Mouse (Mus musculus): Measurements from ENCODE around the gene Dcaf7.
"Not testable (repeated sequence)": the region's sequence is repeated elsewhere in the genome, so short reads cannot be mapped to it uniquely, and the experiment has no call there.

The Dcaf7 gene

DNA sequence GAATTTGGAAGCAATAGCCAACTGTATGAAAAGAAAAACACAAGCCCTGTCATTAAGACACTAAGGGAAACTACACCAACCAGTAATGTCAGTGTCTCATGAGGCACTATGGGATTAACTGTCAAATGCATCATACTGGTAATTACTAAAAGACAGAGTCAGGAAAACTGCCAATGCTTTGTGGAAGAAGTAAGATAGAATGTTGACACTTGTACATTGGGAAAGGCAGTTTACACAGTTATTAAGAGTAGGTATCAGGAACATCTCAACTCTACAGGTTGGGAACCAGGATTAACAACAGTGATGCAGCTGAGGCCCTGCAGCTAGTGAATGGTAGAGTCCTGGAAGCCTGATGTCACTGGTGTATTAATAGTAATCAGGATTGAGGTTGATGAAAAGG lies 7.7 kb downstream of the Dcaf7 start:
- in situ Hi-C loops (cut with MboI, MseI), result no loop called here

DNA sequence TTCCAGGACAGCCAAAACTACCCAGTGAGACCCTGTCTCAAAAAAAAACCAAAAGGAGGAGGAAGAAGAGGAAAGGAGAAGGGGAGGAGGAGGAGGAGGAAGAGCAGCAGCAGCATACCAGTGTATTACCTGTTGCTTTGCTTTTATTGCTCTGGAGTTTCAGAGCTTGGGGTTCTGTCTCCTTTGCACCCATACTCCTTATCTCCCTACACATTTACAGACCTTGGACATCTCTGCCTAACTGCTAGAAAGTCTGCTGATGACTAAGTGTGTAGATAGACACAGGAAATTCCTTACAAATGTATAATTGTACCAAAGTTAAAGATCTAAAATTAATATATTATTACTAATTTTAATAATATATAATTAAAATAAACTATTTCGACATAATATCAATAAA lies 8.6 kb downstream of the Dcaf7 start:
- in situ Hi-C loops (cut with MboI, MseI), result no loop called here

DNA sequence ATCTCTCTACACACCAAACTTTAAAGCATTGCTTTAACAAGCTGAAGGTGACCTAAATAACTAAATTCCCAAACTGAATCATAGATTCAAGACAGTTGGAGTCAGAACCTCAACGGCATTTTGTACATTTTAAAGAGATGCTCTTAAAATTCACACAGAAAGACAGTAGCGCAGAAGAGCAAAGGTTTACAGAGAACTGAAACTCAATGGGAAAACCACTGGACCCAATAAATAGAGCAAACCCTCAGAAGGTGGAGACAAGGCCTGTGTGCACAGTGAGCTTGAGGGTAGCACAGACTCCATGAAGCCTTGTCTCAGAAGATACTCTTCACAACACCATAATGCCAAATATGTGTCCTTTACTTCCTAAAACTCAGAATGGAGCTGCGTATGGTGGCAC lies 9.1 kb downstream of the Dcaf7 start:
- in situ Hi-C loops (cut with MboI, MseI), result no loop called here

DNA sequence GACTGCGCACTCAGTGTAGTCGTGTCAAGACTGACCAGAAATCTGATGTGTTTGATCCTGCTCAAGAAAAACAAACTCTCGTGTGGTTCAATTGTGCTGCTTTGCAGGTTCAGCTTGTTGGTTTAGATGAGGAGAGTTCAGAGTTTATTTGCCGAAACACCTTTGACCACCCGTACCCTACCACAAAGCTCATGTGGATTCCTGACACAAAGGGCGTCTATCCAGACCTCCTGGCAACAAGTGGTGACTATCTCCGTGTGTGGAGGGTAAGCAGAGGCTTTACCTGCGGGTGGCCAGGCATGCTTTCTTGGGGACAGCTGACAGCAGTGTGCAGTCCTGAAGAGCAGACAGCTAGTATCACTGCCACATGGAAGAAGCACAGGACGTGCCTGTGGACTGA lies 9.9 kb downstream of the Dcaf7 start:
- in situ Hi-C loops (cut with MboI, MseI), result no loop called here

DNA sequence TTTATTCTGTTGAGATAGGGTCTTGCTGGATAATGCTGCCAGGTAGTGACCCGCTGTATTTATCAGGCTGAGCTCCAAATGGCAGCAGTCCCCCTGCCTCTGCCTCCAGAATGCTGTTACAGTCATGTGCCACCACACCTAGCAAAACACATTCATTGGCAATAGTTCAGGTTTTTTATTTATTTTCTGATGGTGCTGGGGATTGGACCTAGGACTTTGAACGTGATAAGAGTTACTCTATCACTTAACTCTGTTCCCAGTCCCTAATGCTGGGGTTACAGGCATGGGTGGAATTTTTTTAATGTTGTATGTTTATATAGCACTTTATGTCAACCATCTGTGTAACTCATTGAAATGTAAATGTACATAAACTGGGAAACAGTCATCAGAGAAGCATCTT lies 17.2 kb downstream of the Dcaf7 start:
- in situ Hi-C loops (cut with MboI, MseI), result loop anchor here in 1 of 2 experiments (5.0 kb wide), 1 partner anchor 98 kb away; no protein-coding TSS in a partner anchor

DNA sequence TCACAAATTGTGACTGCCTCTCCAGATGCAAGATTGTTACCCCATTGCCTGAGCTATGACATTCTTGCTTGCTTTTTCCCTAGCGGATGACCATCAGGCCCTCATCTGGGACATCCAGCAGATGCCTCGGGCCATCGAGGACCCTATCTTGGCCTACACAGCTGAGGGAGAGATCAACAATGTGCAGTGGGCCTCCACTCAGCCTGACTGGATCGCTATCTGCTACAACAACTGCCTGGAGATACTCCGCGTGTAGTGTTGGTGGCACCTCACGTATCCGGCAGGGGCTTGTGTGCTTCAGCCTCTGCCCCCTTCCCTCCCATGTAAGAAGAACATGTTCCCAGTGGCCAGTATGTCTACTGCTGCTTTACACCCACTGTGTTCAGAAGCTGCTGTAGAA lies 17.9 kb downstream of the Dcaf7 start:
- in situ Hi-C loops (cut with MboI, MseI), result loop anchor here in 1 of 2 experiments (5.0 kb wide), 1 partner anchor 98 kb away; no protein-coding TSS in a partner anchor

DNA sequence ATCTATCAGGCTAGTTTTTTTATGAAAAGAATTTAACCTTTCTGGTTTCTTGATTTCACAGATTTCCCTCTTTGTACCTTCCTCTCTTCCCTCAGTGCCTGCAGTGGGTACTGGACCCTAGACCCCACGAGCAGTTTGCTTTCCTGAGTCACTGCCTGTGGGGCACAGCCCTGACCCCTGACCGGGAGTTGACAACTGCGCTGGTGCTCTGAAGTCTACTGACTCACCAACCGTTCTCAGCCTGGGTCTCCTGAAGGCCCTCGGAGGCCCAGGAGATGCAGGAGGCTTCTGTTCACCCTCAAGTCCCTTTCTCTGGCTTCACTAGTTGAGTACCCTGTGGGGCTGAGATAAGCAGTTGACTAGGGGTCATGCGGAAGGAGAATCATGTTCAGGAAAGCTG lies 18.7 kb downstream of the Dcaf7 start:
- in situ Hi-C loops (cut with MboI, MseI), result no loop called here

DNA sequence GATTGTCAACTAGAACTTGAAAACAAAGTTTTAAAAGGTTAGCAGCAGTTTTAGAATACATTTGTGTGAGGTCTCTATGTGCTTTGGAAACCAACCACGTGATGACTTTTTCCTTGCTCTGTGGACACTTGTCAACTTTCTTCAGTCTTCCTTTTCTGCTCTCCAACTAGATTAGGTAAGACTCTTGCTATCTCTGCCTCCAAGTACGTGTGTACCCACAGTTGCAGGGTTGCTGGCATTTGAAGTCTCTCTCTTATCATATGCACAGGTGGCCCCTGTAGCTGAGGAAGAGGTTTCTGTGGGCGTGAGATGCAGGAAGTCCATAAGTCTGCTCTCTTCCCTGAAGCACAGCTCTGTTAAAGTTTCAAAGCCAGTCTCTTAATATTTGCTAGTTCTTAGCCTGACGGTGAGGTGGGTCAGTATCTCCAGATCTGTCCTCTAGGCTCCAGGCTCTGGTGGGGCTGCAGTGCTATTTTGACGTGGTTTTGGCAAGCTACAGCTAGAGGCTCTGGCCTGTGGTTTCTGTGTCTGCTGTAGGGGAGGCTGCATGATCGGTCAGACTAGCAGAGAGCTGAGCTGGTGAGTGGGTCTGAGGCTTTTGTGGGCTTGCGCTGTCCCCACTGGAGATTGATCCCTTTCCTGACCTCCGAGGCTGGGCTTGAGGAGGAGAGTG lies 20.3 kb downstream of the Dcaf7 start:
- in situ Hi-C loops (cut with MboI, MseI), result no loop called here

DNA sequence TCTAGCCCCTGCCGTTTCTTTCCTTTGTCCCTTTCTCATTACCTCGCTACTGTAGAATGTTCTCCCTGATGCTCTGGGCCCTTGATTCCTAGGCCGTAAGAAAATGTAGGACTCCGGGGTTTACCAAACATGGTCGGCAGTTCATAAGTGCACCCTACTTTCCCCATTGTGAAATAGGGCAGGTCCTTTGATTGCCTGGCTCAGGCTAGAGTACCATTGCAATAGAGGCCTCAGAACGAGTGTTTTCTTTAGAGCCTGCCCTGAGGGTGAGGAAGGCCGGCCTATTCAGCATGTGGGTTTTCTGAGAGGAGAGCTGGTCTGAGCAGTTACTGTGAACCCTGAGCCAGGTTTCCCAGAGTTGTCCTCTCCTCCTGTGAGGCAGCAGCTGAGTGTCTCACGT lies 21.3 kb downstream of the Dcaf7 start:
- in situ Hi-C loops (cut with MboI, MseI), result no loop called here

DNA sequence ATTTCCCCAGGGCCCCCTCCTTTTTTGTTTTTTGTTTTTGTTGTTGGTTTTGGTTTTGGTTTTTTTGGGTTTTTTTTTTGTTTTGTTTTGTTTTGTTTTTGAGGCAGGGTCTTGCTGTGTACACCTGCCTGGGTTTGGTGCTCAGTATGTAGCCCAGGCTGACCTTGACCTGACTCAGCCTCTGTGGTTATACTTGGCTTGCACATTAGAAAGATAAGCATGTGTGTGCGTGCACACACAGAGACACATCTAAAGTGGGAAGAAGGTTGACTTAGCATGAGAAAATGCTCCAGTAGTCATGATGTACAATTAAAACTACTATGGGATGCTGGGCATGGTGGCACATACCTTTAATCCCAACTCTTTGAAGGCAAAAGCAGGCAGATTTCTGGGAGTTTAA lies 23.9 kb downstream of the Dcaf7 start:
- in situ Hi-C loops (cut with MboI, MseI), result no loop called here

DNA sequence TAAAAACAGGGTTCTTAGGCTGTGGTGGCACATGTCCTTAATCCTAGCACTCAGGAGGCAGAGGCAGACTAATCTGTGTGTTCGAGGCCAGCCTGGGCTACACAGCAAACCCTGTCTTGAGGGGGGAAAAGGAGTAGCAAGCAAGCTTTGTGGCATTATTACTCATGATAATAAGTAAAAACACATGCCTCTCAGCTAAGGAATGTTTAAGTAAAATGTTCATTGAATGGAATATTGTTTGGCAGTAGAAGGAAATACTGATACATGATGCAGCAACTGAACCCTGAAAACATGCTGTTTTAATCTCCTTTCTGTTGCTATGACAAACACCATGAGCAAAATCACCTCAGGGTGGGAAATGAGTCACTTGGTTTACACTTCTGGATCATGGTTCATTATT lies 24.6 kb downstream of the Dcaf7 start:
- in situ Hi-C loops (cut with MboI, MseI), result no loop called here

DNA sequence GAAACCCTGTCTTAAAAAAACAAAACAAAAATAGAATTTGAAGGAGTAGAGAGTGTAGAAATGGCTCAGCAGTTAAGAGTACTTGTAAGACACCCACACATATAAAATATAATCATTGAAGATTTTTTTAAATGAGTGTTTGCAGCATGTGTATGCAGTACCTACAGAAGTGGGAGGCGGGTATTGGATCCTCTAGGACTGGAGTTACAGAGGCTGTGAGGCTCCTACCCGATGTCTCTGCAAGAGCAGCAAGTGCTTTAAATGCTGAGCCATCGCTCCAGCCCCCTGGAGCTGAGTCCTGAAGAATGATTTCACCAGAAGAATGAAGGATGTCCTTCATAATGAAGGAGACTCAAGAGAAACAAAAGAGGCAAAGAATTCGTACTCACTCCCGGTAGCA lies 27.1 kb downstream of the Dcaf7 start:
- in situ Hi-C loops (cut with MboI, MseI), result no loop called here

DNA sequence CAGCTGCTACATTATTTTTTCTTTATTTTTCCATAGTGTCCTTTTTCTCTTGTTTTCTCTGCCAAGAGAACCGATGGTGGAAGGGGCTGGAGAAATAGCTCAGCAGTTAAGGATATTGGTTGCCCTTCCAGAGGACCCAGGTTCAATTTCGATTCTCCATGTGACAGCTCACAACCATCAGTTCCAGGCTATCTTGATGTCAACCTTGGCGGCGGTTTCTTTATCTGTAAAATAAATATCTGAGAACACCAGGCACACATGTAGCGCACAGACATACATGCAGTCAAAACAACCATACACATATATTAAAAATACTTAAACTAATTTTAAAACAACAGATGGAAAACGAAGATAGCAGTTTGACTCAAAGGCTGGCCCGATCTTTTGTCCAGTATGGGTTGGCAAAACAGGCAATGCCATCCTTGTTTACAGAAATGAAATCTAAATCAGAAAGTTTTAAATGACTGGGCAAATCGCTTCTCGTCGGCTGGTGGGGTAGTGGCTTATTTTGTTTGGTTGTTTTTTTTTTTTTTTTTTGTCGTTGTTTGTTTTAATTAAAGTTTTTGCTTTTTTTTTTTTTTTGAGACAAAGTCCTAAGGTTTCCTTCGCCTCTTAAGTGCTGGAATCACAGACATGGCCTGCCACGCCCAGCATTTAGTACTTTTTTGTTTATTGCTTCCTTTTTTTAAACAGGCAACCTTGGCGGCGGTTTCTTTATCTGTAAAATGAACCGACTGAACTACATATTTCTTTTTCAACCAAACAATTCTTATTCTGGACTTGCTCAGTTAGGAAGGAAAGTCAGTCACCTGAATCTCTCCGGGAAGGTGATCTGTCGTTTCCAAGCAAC lies 28.6 kb downstream of the Dcaf7 start:
- in situ Hi-C loops (cut with MboI, MseI), result no loop called here

DNA sequence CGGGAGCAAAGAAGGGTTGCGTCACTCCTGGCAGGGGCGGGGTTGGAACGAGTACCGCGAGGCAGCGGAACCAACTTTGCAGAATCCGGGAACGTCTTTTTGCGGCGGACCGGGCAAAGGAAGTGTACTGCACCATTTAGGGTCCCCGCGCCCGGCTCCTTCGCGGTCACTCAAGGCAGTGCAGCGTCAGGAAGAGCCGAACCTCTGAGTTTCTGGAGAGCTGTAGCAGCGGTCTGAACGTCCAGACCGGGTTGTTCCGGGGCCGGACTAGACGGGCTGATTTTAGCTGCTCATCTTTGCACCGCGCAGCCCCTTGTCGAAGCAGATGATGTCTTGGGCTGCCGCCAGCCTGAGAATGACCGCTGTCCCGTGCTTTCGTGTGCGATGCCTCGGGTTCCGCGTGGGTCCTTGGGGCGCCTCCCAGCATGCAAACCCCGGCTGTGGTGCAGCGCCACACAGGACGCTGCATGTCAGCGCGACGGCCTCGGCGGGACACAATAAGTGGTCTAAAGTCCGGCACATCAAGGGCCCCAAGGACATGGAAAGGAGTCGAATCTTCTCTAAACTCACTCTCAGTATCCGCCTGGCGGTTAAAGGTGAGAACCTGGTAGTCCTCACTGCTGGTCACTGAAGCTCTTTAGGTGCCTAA lies 29.4 kb downstream of the Dcaf7 start, which contains the start of gene Taco1:
TSS of gene Taco1 (plus strand) at position 139 of the 649 bp plus-strand sequence.
- in situ Hi-C loops (cut with MboI, MseI), result no loop called here

DNA sequence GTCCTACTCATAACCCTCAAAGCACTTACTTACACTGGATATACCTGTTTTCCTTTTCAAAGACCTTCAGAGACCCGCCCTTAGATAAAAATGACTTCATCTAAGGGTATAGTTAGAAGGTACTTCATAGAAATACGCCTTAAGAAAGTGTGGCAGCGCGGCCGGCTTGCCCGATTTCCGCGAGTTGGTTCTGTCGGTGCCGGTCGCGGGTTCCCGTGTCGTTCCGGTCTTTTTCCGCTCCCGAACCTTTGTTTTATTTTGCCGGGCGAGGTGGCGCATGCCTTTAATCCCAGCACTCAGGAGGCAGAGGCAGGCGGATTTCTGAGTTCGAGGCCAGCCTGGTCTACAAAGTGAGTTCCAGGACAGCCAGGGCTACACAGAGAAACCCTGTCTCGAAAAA lies 29.9 kb downstream of the Dcaf7 start:
- in situ Hi-C loops (cut with MboI, MseI), result not testable (repeated sequence)

DNA sequence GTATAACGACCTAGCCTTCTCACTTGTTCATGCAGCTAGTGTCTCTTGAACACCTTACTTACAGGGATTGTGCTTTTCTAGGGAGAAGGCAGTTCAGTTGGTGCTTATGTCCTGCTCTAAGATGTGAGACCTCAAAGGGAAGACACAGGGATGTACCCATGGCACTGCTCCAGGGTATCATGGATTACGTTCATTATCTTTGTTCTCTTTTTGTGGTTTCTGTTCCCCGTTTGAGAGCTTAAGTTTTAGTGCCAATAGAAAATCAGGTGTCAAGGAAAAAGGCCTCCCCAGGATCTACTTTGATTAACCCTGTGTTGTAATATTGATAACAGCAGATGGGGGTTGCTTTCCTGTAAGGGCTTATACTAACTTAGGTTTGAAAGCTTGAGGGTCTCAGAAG lies 37.1 kb downstream of the Dcaf7 start:
- in situ Hi-C loops (cut with MboI, MseI), result no loop called here

DNA sequence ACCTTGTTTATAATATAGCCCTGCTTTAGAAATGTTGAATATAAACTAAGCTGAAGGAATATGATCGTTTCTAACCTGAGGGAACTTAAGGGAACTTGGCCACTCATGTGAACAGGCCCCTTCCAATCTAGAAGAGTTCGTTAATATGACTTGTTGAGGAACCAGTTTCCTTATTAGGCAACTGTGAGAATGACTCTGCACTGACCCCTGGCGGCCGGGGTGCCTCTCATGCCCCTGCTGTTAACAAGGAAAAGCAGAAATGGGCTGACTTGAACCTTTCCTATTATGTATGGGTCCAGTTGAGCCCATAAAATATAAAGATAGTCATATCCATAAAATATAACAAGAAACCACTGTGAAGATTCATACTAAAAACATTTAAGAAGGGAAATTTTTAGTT lies 39.6 kb downstream of the Dcaf7 start:
- in situ Hi-C loops (cut with MboI, MseI), result no loop called here

DNA sequence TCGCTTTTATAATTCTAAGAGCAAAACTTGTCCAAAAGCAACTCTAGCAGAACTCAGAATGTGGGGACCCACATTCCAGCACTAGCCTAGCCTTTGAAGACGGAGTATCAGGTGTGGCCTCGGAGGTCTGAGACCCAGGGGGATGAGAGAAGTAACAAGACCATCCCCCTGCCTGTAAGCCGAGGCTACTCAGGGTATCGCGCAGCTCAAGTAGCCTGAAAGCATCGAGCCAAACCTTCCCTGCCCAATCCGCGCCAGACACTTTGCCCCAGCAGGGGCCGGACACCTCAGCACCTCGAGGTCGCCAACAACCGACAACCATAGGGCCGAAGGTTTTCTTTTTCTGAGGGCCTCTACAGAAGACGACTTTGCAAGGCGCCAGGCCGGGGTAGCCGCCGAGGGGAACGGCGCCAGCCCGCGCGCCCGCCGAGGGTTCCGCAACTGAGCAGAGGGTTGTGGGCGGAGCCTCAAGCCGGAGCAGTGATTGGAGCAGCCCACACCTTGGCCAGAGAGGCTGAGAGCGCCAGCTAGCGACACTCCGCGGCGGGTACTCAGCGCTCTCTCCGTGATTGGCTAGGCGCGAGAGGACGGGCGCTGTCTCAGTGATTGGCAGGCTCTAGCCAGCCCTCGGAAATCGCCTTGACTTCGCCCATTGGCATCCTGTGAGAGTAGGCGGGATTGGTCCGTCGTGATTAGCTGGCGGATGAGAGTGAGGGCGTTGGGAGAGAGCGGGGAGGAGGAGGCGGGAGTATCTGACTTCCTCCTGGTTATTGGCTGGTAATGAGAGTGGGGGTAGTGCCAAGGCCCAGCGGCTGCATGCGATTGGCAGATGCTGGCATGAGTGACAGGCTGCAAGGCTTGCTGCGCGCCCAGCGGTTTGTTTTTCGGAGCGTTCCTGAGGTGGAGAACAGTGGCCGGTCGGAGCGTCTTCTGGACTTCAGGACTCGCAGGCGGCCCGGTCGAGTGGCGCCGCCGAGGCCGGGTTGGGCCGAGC lies 47.3 kb downstream of the Dcaf7 start, which contains the start of gene Map3k3:
TSS of gene Map3k3 (plus strand) at position 906 of the 994 bp plus-strand sequence.
- in situ Hi-C loops (cut with MboI, MseI), result no loop called here

DNA sequence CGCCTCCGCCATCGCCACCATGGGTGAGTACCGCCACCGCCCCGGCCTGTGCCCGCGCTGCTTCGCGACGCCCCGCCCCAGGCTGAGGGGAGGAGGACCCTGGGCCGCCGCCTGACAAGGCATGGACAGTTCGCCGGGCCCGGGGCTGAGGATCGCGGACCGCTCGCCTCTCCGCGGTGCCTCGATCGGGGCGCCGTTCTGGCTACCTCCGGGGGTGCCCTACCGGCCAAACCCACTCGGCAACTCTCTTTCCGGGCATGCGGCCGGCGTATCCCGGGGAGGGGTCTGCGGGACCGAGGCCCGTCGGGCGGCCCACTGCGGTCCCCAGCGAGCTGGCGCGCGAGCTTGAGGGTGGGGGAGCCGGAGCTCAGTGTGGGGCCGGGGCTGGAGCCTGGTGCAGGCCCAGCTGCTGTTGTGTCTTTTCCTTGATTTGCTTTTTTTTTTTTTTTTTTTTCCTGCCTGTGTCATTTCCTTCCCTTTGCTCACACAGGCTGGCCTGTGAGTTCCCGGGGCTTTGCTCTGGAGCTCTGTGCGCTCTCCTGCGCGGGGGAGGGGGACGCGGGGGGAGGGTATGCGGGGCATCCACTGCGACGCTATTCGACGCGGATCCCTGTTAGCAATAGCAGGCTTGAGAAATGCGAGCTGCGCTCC lies 48.4 kb downstream of the Dcaf7 start:
- in situ Hi-C loops (cut with MboI, MseI), result no loop called here

DNA sequence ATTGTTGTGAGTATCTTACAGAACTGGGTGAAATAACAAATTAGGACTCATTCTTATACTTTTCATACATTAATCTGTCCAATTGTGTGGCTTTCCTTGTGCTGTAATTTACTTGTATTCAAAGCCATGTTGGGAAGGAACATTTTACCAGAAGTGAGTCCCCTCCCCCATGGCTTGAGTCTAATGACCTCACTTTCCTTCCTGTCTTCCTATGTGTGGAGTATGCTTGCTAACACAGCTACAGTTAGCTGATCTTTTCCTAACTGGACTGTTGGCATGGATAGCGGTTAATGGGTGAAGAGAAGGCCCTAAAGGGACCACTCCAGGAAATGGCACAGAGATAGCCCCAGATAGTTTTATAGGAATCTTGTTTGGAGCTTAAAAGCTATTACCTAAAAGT lies 61.6 kb downstream of the Dcaf7 start:
- in situ Hi-C loops (cut with MboI, MseI), result no loop called here

DNA sequence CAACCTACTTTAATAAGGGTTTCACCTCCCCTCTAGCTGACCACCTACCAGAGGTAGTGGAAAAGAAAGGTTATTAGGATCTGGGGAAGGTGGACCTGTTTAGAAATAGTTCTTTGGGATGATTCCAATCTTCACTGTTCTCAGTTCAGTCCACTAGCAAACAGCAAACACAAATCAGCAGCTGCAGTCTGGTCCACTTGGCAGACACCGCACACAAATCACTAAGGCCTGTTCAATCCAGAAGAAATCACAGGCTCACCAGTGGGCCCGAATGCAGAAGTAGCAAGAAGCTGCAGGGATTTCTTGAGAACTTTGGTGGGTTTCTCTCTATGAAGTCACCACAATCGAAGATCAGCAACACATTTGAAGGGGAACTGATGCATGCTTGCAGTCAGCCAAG lies 66.2 kb downstream of the Dcaf7 start:
- in situ Hi-C loops (cut with MboI, MseI), result loop anchor here in 1 of 2 experiments (10.0 kb wide), 1 partner anchor 1422 kb away; no protein-coding TSS in a partner anchor
